Mouse (Mus musculus): ENCODE data around the gene Pnpla2. TPM values are rescaled to one million over a fixed set of nuclear protein-coding genes. Genes with fewer than 3 reads are reported as not detected.
"Not testable (repeated sequence)": the region's sequence is repeated elsewhere in the genome, so short reads cannot be mapped to it uniquely, and the experiment has no call there.

Pnpla2 gene
- 19.7 to 28.0 TPM (median 25.4 TPM) in 3 replicates for total RNA-seq (2017)

GRCm38 (mm10) chr7:141454967-141455551 is at the start of gene Pnpla2:
TSS of gene Pnpla2 (plus strand) at chr7:141455198.
- peak; percentile 67 for ATAC-seq (replicated peaks; ENCODE audit: insufficient number of reproducible peaks, low FRiP score, low TSS enrichment, poor library complexity, severe bottlenecking)

- ATAC-seq (replicated peaks; ENCODE audit: insufficient number of reproducible peaks, low FRiP score, low TSS enrichment, poor library complexity, severe bottlenecking): no peak
Measured at GRCm38 (mm10) chr7:141405466-141405865, 49.5 kb upstream of the Pnpla2 start.

GRCm38 (mm10) chr7:141407670-141408069 is 47.3 kb upstream of the Pnpla2 start:
- not testable (repeated sequence) for ATAC-seq (replicated peaks; ENCODE audit: insufficient number of reproducible peaks, low FRiP score, low TSS enrichment, poor library complexity, severe bottlenecking)

GRCm38 (mm10) chr7:141408833-141409232 is 46.2 kb upstream of the Pnpla2 start:
- ATAC-seq (replicated peaks; ENCODE audit: insufficient number of reproducible peaks, low FRiP score, low TSS enrichment, poor library complexity, severe bottlenecking): peak; percentile 75

- no peak for ATAC-seq (replicated peaks; ENCODE audit: insufficient number of reproducible peaks, low FRiP score, low TSS enrichment, poor library complexity, severe bottlenecking)
Measured at GRCm38 (mm10) chr7:141410631-141411030, 44.4 kb upstream of the Pnpla2 start.

- ATAC-seq (replicated peaks; ENCODE audit: insufficient number of reproducible peaks, low FRiP score, low TSS enrichment, poor library complexity, severe bottlenecking): no peak
Measured at GRCm38 (mm10) chr7:141411667-141412066, 43.3 kb upstream of the Pnpla2 start.

GRCm38 (mm10) chr7:141413331-141413730 is 41.7 kb upstream of the Pnpla2 start:
- ATAC-seq (replicated peaks; ENCODE audit: insufficient number of reproducible peaks, low FRiP score, low TSS enrichment, poor library complexity, severe bottlenecking): no peak

- ATAC-seq (replicated peaks; ENCODE audit: insufficient number of reproducible peaks, low FRiP score, low TSS enrichment, poor library complexity, severe bottlenecking): peak; percentile 88
Measured at GRCm38 (mm10) chr7:141413809-141414584, 41.0 kb upstream of the Pnpla2 start, which contains the start of gene Gatd1. TSS of gene Gatd1 (minus strand) at chr7:141414136.

GRCm38 (mm10) chr7:141416144-141416841 is 38.7 kb upstream of the Pnpla2 start:
- no peak for ATAC-seq (replicated peaks; ENCODE audit: insufficient number of reproducible peaks, low FRiP score, low TSS enrichment, poor library complexity, severe bottlenecking)

- no peak for ATAC-seq (replicated peaks; ENCODE audit: insufficient number of reproducible peaks, low FRiP score, low TSS enrichment, poor library complexity, severe bottlenecking)
Measured at GRCm38 (mm10) chr7:141417731-141418681, 37.0 kb upstream of the Pnpla2 start.

GRCm38 (mm10) chr7:141418970-141419369 is 36.0 kb upstream of the Pnpla2 start:
- no peak for ATAC-seq (replicated peaks; ENCODE audit: insufficient number of reproducible peaks, low FRiP score, low TSS enrichment, poor library complexity, severe bottlenecking)

GRCm38 (mm10) chr7:141420030-141420702 is 34.8 kb upstream of the Pnpla2 start:
- ATAC-seq (replicated peaks; ENCODE audit: insufficient number of reproducible peaks, low FRiP score, low TSS enrichment, poor library complexity, severe bottlenecking): no peak

- no peak for ATAC-seq (replicated peaks; ENCODE audit: insufficient number of reproducible peaks, low FRiP score, low TSS enrichment, poor library complexity, severe bottlenecking)
Measured at GRCm38 (mm10) chr7:141423811-141424210, 31.2 kb upstream of the Pnpla2 start.

GRCm38 (mm10) chr7:141426948-141427730 is 27.9 kb upstream of the Pnpla2 start:
- ATAC-seq (replicated peaks; ENCODE audit: insufficient number of reproducible peaks, low FRiP score, low TSS enrichment, poor library complexity, severe bottlenecking): no peak

- ATAC-seq (replicated peaks; ENCODE audit: insufficient number of reproducible peaks, low FRiP score, low TSS enrichment, poor library complexity, severe bottlenecking): no peak
Measured at GRCm38 (mm10) chr7:141428701-141429100, 26.3 kb upstream of the Pnpla2 start.

- ATAC-seq (replicated peaks; ENCODE audit: insufficient number of reproducible peaks, low FRiP score, low TSS enrichment, poor library complexity, severe bottlenecking): no peak
Measured at GRCm38 (mm10) chr7:141429310-141429709, 25.7 kb upstream of the Pnpla2 start, which contains the start of gene Cend1. TSS of gene Cend1 (minus strand) at chr7:141429491.

- no peak for ATAC-seq (replicated peaks; ENCODE audit: insufficient number of reproducible peaks, low FRiP score, low TSS enrichment, poor library complexity, severe bottlenecking)
Measured at GRCm38 (mm10) chr7:141429840-141430584, 25.0 kb upstream of the Pnpla2 start.
